Mouse (Mus musculus): ENCODE measurements at regions not wholly inside any gene's neighbourhood (a gene's known extent, or its start where the extent isn't known, plus 50 kb on each side); places are given as distances from the start of the nearest gene placed in this dataset.

DNA sequence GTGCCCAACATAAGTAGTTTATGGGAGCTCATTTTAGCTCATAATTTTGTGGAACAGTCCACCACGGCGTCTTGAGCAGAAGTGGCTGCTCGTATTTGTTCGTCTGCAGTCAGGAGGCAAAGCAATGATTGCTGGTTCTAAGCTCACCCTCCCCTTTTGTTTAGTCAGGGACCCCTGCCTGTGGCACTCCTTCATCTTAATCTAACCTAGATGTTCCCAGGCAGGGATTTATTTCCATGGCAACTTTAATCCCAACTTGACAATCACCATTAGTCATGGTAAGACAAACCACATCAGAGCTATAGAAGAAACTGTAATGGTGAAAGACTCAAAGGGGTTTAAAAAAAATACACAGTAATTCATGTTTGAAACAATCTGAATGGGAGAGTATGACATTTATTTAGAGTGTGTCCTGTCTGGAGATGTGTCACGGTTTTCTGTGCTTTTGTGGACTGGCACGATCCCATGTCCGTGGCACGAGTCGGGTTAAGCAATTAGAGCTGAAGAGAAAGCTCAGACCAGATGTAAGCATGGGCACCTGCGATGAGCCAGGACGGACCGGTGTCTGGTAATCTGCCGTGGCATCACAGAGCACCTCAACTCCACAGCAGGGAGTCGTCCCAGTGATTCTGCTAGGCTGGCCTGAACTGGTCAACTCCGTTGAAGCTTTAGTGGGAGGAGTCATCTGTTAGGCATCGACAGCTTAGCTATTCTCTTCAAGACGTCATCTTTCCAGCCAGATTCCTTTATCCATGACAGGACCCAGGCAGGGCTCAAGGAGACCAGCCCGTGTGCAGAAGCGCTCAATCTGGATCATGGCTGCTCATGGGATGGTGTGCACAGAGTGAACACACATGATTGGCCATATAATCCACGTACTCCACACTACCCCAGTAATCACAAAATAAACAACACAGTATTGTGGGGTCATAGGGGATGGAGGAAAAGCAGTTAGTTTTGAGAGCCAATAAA lies 281.5 kb downstream of the Ajap1 start:
- Histone ChIP-seq H3K27me3 (replicated peaks; ENCODE audit: control insufficient read depth, insufficient read depth, low read length) (peaks cover 2% of the 10 kb centered on the region; the same call in 1 of the 2 replicates), H3K27ac (ENCODE audit: low read depth, low read length) (no peak overlapping the region), H3K4me3 (ENCODE audit: low read depth, low read length) (no peak overlapping the region), H3K36me3 (ENCODE audit: control insufficient read depth, insufficient read depth, low read length) (no peaks in the 10 kb centered on the region), H3K9ac (ENCODE audit: low read depth, low read length) (no peak overlapping the region), H3K9me3 (ENCODE audit: control insufficient read depth, low read length) (no peaks in the 10 kb centered on the region; the same call in 1 of the 2 replicates), H3K4me2 (no peak overlapping the region), H3K4me1 (replicated peaks; ENCODE audit: control insufficient read depth, insufficient read depth, low read length) (no peaks in the 10 kb centered on the region)
- 81% methylated on average over 20 of the region's 20 CpGs for WGBS
- no peak for DNase-seq (ENCODE audit: low spot score)
- no peak for ATAC-seq (replicated peaks; ENCODE audit: low FRiP score)

DNA sequence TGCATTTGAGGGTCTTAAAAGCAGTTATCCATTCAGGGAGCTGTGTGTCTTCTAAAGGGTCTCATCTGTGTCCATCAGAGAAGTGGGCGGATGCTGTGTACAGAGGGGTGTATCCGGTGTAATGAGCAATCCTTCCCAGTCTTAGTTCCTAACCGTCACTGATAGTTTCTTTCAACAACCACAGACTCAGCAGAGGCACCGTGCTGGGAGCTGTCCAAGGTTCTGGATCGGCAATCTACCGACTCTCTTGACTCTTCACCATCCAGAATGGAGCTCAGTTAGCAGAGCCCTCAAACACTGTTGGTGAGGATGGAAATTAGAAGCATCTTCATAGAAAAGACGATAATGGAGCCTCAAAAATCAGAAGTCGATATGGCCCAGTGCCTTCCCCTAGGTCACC lies 293.1 kb downstream of the Ajap1 start:
- WGBS = 4% methylated on average over 8 of the region's 8 CpGs
- no peaks in the 10 kb centered on the region for H3K9me3 ChIP-seq (ENCODE audit: control insufficient read depth, low read length)
- no peak overlapping the region for H3K4me3 ChIP-seq (ENCODE audit: low read depth, low read length)
- no peaks in the 10 kb centered on the region for H3K36me3 ChIP-seq (ENCODE audit: control insufficient read depth, insufficient read depth, low read length)
- no peak overlapping the region for H3K27ac ChIP-seq (ENCODE audit: low read depth, low read length)
- no peak overlapping the region for H3K4me2 ChIP-seq
- H3K9ac ChIP-seq (ENCODE audit: low read depth, low read length) = no peak overlapping the region
- peak; percentile 69 for DNase-seq (ENCODE audit: low spot score)
- H3K4me1 ChIP-seq (replicated peaks; ENCODE audit: control insufficient read depth, insufficient read depth, low read length) = peaks cover 5% of the 10 kb centered on the region; the same call in 1 of the 2 replicates
- 0 out of 2 replicates have a peak, but pooled peaks cover 3% of the 10 kb centered on the region for H3K27me3 ChIP-seq (replicated peaks; ENCODE audit: control insufficient read depth, insufficient read depth, low read length)
- ATAC-seq (replicated peaks; ENCODE audit: low FRiP score) = no peak

DNA sequence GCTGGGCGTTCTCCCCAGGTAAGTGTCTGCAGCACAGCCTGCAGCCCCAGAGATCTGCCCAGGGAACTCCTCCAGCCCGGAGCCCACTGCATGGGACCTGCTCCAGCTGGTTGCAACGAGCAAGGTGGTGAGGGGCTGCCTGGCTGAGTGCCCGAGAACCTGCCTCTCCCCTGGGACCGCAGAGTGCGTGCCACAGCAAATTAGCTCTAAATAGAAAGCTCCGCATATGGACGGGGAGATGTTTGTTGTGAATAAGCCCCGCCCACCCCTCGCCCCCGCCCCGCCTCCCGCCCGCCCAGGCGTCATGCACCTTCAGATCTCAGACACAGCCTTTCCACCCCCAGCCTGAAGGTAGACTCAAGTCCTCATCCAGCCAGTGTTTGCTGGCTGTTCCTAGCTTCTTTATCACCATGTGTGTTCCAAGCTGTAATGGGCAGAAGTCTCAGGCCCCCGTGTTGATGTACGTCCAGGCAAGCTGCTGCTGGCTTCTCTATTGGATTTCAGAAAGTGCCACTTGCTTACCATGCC lies 294.0 kb downstream of the Ajap1 start:
- no peak overlapping the region for H3K4me3 ChIP-seq (ENCODE audit: low read depth, low read length)
- WGBS = 2% methylated on average over 17 of the region's 17 CpGs
- H3K9ac ChIP-seq (ENCODE audit: low read depth, low read length) = no peak overlapping the region
- no peaks in the 10 kb centered on the region for H3K36me3 ChIP-seq (ENCODE audit: control insufficient read depth, insufficient read depth, low read length)
- H3K4me2 ChIP-seq = peak overlapping the region; percentile 29; the same call in 1 of the 2 replicates
- DNase-seq (ENCODE audit: low spot score) (no peak), ATAC-seq (replicated peaks; ENCODE audit: low FRiP score) (no peak)
- peaks cover 5% of the 10 kb centered on the region; the same call in 1 of the 2 replicates for H3K4me1 ChIP-seq (replicated peaks; ENCODE audit: control insufficient read depth, insufficient read depth, low read length)
- no peaks in the 10 kb centered on the region for H3K9me3 ChIP-seq (ENCODE audit: control insufficient read depth, low read length)
- H3K27me3 ChIP-seq (replicated peaks; ENCODE audit: control insufficient read depth, insufficient read depth, low read length) = 0 out of 2 replicates have a peak, but pooled peaks cover 3% of the 10 kb centered on the region
- H3K27ac ChIP-seq (ENCODE audit: low read depth, low read length) = no peak overlapping the region

DNA sequence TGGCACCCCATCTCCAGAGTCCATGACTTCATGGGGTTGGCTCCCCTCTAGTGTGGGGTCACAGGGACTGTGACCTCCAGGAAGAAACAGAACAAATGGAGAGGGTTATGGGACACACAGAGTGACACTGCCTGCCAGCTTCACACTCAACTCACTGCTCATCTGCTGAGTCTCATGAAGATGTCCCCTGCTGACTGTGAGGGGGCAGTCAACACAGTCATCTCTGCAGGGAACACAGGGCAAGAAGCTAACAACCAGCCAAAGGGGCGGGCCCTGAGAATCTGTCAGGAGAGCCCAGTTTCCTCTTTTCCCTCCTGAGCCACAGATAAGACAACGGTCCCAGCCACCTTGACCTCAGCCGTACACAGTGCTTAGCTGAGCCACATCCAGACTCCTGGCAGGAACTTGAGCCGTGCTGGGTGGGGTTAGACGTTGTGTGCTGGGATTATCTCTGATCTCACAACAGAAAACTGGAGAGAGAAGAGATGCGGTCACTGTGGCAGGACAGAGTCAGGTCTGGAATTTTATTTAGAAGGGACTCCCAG lies 294.6 kb downstream of the Ajap1 start:
- no peak overlapping the region for H3K27ac ChIP-seq (ENCODE audit: low read depth, low read length)
- ATAC-seq (replicated peaks; ENCODE audit: low FRiP score) (0 out of 2 replicates have a peak, but pooled peaks have one; percentile 23), DNase-seq (ENCODE audit: low spot score) (no peak)
- no peak overlapping the region for H3K4me3 ChIP-seq (ENCODE audit: low read depth, low read length)
- H3K27me3 ChIP-seq (replicated peaks; ENCODE audit: control insufficient read depth, insufficient read depth, low read length) = 0 out of 2 replicates have a peak, but pooled peaks cover 3% of the 10 kb centered on the region
- H3K36me3 ChIP-seq (ENCODE audit: control insufficient read depth, insufficient read depth, low read length) = no peaks in the 10 kb centered on the region
- no peak overlapping the region for H3K9ac ChIP-seq (ENCODE audit: low read depth, low read length)
- peak overlapping the region; percentile 29; the same call in 1 of the 2 replicates for H3K4me2 ChIP-seq
- H3K9me3 ChIP-seq (ENCODE audit: control insufficient read depth, low read length) = no peaks in the 10 kb centered on the region
- peaks cover 5% of the 10 kb centered on the region; the same call in 1 of the 2 replicates for H3K4me1 ChIP-seq (replicated peaks; ENCODE audit: control insufficient read depth, insufficient read depth, low read length)
- WGBS = 2% methylated on average over 6 of the region's 6 CpGs

DNA sequence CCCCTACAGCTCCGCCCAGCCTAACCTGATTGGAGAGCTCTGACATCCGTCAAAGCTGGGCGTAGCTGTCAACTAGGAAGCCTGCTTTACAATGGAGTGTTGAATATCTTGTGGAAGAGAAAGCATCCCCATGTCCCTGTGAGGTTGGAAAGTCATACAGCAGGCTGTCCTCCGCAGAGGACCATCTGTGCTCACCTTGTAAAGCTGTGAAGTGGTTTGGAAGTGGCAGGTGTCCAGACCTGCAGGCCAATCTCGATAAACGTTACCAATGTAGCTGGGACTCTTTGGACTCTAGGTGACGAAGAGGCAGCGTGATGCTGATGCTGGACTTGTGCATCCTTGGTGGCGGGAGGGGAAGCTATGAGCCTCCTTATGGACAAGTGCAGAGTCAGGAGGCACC lies 305.1 kb downstream of the Ajap1 start:
- Histone ChIP-seq H3K36me3 (ENCODE audit: control insufficient read depth, insufficient read depth, low read length) (no peaks in the 10 kb centered on the region), H3K9me3 (ENCODE audit: control insufficient read depth, low read length) (no peaks in the 10 kb centered on the region; the same call in 1 of the 2 replicates), H3K9ac (ENCODE audit: low read depth, low read length) (no peak overlapping the region), H3K4me3 (ENCODE audit: low read depth, low read length) (no peak overlapping the region), H3K4me1 (replicated peaks; ENCODE audit: control insufficient read depth, insufficient read depth, low read length) (no peaks in the 10 kb centered on the region), H3K27me3 (replicated peaks; ENCODE audit: control insufficient read depth, insufficient read depth, low read length) (no peaks in the 10 kb centered on the region), H3K4me2 (no peak overlapping the region), H3K27ac (ENCODE audit: low read depth, low read length) (no peak overlapping the region)
- DNase-seq (ENCODE audit: low spot score) = no peak
- 82% methylated on average over 9 of the region's 9 CpGs for WGBS
- no peak for ATAC-seq (replicated peaks; ENCODE audit: low FRiP score)

DNA sequence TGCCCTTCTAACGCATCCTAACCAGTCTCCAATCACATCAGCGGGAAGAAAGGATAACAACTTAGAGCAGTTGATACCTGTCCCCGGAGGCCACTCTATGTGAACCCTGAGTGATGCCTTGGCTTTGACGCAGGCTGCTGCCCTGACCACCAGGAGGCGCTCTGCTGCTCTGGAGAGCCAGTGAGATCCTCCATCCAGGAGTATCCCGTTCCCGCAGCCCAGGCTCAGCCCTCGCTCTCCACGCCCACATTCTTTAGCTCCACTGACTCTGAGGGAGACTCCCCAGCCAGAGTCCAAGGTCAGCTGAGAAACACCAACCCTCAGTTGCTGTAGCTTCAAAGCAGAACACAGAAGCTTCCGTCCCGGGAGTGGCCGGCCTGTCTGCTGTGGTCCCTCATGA lies 307.0 kb downstream of the Ajap1 start:
- H3K4me3 ChIP-seq (ENCODE audit: low read depth, low read length) = no peak overlapping the region
- peak; percentile 47; the same call in 1 of the 2 replicates for ATAC-seq (replicated peaks; ENCODE audit: low FRiP score)
- H3K4me1 ChIP-seq (replicated peaks; ENCODE audit: control insufficient read depth, insufficient read depth, low read length) = no peaks in the 10 kb centered on the region
- H3K27ac ChIP-seq (ENCODE audit: low read depth, low read length) = no peak overlapping the region
- WGBS = 15% methylated on average over 12 of the region's 12 CpGs
- H3K27me3 ChIP-seq (replicated peaks; ENCODE audit: control insufficient read depth, insufficient read depth, low read length) = no peaks in the 10 kb centered on the region
- H3K4me2 ChIP-seq = no peak overlapping the region
- DNase-seq (ENCODE audit: low spot score) = peak; percentile 42
- H3K9ac ChIP-seq (ENCODE audit: low read depth, low read length) = no peak overlapping the region
- H3K9me3 ChIP-seq (ENCODE audit: control insufficient read depth, low read length) = peaks cover 2% of the 10 kb centered on the region; the same call in 1 of the 2 replicates
- H3K36me3 ChIP-seq (ENCODE audit: control insufficient read depth, insufficient read depth, low read length) = no peaks in the 10 kb centered on the region

DNA sequence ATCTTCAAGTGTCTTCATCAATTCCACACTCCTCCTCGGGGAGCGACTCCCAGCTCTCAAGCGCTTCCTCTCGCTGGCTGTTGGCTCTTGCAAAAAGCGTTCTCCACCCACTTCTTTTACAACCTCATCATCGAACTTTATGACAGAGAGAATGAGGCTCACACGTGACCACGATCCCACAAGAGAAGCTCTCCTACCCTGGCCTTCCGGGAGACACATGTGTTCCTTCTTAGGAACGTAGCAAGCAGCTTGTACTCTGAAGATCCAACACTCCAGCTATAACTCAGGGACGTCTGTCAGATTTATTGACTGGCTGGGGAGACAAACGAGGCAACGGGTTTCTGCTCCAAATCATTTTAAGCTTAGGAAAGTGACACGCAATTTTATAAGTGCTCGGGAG lies 307.5 kb downstream of the Ajap1 start:
- no peaks in the 10 kb centered on the region for H3K36me3 ChIP-seq (ENCODE audit: control insufficient read depth, insufficient read depth, low read length)
- no peak overlapping the region for H3K27ac ChIP-seq (ENCODE audit: low read depth, low read length)
- DNase-seq (ENCODE audit: low spot score) = no peak
- no peak overlapping the region for H3K4me2 ChIP-seq
- 77% methylated on average over 15 of the region's 15 CpGs for WGBS
- H3K9me3 ChIP-seq (ENCODE audit: control insufficient read depth, low read length) = peaks cover 2% of the 10 kb centered on the region; the same call in 1 of the 2 replicates
- H3K4me3 ChIP-seq (ENCODE audit: low read depth, low read length) = no peak overlapping the region
- ATAC-seq (replicated peaks; ENCODE audit: low FRiP score) = no peak
- no peaks in the 10 kb centered on the region for H3K27me3 ChIP-seq (replicated peaks; ENCODE audit: control insufficient read depth, insufficient read depth, low read length)
- H3K4me1 ChIP-seq (replicated peaks; ENCODE audit: control insufficient read depth, insufficient read depth, low read length) = no peaks in the 10 kb centered on the region
- H3K9ac ChIP-seq (ENCODE audit: low read depth, low read length) = no peak overlapping the region

DNA sequence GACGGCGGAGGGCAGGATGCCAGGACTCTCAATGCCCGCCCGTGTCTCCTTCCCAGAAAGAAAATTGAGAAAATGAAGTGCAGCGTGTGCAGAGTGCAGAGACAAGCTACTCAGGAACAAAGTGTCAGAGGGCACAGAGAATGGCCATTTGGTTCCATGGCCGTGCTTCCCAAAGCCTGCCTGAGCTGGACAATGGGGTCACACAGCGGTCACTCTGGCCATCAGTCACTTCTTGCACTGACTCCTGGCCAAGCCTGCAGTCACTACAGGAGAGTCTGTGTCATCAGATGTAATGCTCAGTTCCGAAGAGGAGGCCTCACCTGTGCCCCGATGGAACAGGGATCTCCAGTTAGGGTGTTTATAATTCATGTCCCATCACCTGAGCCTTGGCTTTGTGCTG lies 312.6 kb downstream of the Ajap1 start:
- 75% methylated on average over 9 of the region's 9 CpGs for WGBS
- no peak for ATAC-seq (replicated peaks; ENCODE audit: low FRiP score)
- no peak overlapping the region for H3K4me2 ChIP-seq

More for the DNA sequence above, 312.6 kb downstream of the Ajap1 start:
- H3K4me1 ChIP-seq (replicated peaks; ENCODE audit: control insufficient read depth, insufficient read depth, low read length) = no peaks in the 10 kb centered on the region
- no peaks in the 10 kb centered on the region for H3K27me3 ChIP-seq (replicated peaks; ENCODE audit: control insufficient read depth, insufficient read depth, low read length)
- no peak overlapping the region for H3K9ac ChIP-seq (ENCODE audit: low read depth, low read length)
- H3K27ac ChIP-seq (ENCODE audit: low read depth, low read length) = no peak overlapping the region
- no peak for DNase-seq (ENCODE audit: low spot score)
- H3K36me3 ChIP-seq (ENCODE audit: control insufficient read depth, insufficient read depth, low read length) = no peaks in the 10 kb centered on the region
- H3K9me3 ChIP-seq (ENCODE audit: control insufficient read depth, low read length) = peaks cover 5% of the 10 kb centered on the region; the same call in 1 of the 2 replicates
- no peak overlapping the region for H3K4me3 ChIP-seq (ENCODE audit: low read depth, low read length)
